Mouse (Mus musculus) lung, adult 2 months (tissue): ENCODE results near the gene Olfr462.

ENCODE experiments used
- CTCF ChIP-seq: fragments of 200-500 bp; IDR thresholded peaks from 2 replicates; pipeline ENCODE4 v1.5.1; 2011; ENCODE audit warnings: mild to moderate bottlenecking, low read length, control low read depth; ENCODE audit not compliant: insufficient read depth
- POLR2A ChIP-seq: fragments of 200-500 bp; IDR thresholded peaks from 2 replicates; pipeline ENCODE4 v1.6.1; 2011; ENCODE audit warnings: low read depth, mild to moderate bottlenecking, control low read depth, low read length, borderline replicate concordance; ENCODE audit errors: extremely low read depth

GRCm38 (mm10) chr11:87841436-87841835 is 50.6 kb downstream of the Olfr462 start:
- TF ChIP-seq CTCF (no peak), POLR2A (no peak)
